Mouse (Mus musculus): Measurements from ENCODE around the gene Scaf1.

The Scaf1 gene

DNA sequence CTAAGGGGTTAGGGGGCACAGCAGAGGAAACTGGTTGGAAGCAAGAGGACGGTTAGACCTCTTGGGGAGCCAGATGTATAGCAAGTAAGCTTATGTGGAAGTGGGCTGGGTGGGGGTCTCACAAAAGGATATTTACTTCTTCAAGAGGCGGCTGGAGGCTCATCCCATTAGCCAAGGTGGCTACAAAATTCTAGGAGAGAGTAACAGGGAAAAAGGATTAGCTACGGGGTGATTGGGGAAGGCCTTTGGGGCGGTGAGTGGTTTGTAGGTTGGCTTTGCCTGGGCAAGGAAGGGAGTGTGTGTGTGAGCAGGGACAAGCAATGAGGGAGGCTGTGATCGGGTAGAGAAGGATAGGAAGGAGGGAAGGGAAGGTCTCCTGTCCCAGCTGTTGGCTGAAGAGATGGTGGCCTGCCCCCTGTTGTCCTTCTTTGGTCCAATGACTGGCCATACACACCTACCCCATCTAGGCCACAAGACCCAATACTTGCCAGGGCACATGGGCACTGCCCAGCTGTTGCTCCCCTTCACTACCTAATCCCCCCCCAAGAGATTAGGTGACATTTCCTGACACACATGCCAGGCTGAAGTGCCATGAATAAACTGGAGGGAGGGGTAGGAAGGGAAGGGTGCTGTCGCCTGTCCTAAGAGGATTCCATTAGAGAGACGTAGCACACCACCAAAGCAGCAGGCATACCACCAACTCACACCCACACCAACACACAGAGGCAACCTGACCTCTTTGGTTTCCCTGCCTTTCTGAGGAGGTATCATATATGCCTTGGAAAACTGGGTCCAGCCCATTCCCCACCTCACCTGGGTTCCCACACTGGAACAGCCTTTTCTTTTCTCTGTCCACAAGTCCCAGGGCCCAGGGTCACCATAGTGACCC is 32.0 kb downstream of the Scaf1 start:
- no peak for DNase-seq (ENCODE audit: low spot score)

GRCm38 (mm10) chr7:44983085-44983484 is 33.1 kb downstream of the Scaf1 start:
- DNase-seq (ENCODE audit: low spot score): peak; percentile 84

DNA sequence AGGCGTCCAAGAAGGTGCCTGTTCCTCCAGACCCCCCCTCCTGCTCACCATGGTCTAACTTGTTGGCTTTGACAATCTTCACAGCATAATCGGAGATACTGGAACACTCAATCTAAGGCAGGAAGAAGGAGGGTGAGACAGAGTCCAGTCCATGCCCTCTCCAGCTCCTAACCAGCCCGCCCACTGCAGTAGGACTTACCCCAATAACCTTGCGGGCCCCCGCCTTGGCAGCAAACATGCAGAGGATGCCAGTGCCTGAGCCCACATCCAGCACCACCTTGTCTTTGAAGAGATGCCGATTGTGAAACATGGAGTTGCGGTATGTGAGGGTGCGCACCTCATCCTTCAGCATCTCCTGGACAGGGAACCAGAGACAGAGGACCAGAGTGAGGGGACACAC is 34.6 kb downstream of the Scaf1 start:
- DNase-seq (ENCODE audit: low spot score): no peak

- DNase-seq (ENCODE audit: low spot score): no peak
Measured at GRCm38 (mm10) chr7:44978300-44978699, 37.9 kb downstream of the Scaf1 start.

- DNase-seq (ENCODE audit: low spot score): no peak
Measured at GRCm38 (mm10) chr7:44975117-44975419, 41.1 kb downstream of the Scaf1 start.

DNA sequence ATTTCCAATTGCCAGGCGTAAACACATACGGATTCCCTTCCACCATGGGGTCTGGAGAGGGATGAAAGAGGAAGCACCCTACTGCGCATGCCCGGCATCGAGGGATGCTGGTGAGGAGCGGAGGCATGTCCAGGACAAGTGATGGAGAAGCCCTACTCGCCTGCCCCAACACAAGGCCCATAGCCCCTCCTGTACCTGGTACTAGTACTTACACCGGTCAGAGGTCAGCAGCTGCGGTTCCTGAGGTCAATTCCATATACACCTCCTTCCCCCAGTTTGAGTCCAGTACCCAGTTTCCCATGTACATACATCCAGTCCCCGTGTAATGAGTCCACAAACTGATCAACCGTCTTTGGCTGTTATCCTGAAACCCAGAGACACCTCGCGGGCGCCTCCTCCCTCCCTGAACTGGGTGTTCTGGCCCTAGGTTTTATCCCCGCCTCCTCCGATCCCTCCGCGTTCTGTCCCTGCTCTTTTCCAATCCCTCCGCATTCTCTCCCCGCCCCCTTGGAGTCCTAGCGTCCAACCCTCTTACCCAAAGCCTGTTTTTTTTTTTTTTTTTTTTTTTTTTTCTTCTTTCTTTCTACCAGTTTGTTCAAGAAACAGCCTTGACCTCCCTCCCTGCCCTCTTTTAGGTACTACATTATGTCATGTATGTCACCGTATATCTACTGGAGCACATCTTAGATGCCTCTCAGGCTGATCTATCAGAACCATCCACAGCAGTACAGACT is 41.6 kb downstream of the Scaf1 start, which contains the start of gene Cpt1c:
Gene Cpt1c, minus strand, starts transcription at position 469 of the 734 bp plus-strand sequence.
- no peak for DNase-seq (ENCODE audit: low spot score)

- no peak for DNase-seq (ENCODE audit: low spot score)
Measured at GRCm38 (mm10) chr7:44973415-44974130, 42.6 kb downstream of the Scaf1 start.

DNA sequence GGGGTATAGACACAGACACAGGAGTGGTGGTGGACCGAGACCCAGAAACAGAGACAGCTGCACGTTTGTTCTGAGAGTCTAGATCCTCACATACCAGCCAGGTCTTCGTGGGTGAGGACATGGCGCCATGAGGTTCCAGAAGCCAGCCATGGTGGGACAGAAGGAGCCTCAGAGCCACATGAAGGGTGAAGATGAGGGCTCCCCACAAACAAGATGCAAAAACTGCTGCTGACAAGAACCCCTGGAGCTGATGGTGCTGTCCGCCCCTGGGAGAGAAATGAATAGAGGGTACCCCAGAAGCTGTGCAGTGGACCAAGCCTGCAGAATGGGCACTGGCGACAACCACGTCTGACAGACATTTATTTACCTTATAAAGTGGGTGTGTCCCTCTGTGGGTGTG is 45.0 kb downstream of the Scaf1 start:
- no peak for DNase-seq (ENCODE audit: low spot score)

GRCm38 (mm10) chr7:44970231-44970691 is 45.9 kb downstream of the Scaf1 start:
- DNase-seq (ENCODE audit: low spot score): peak; percentile 80

DNA sequence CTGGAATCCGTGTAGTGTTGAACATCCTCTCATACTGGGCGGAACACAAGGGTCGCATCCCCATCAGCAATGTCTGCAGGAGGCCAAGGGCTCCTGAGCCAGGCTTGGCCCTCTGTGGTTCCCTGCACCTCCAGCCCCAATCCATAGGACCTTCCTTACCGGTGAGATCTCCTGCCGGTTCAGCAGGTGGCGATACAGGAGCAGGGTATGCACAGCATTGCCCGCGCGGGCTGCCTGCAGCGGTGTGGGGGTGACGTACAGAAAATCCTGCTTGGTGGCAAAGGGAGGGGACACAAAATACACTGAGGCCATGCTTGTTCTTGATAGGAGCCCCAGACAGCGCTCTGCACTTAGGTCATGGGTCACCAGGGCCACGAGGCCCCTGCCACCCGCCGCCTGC is 49.5 kb downstream of the Scaf1 start:
- no peak for DNase-seq (ENCODE audit: low spot score)

GRCm38 (mm10) chr7:44965975-44966374 is 50.2 kb downstream of the Scaf1 start:
- DNase-seq (ENCODE audit: low spot score): no peak

- DNase-seq (ENCODE audit: low spot score): no peak
Measured at GRCm38 (mm10) chr7:44964990-44965389, 51.2 kb downstream of the Scaf1 start.

DNA sequence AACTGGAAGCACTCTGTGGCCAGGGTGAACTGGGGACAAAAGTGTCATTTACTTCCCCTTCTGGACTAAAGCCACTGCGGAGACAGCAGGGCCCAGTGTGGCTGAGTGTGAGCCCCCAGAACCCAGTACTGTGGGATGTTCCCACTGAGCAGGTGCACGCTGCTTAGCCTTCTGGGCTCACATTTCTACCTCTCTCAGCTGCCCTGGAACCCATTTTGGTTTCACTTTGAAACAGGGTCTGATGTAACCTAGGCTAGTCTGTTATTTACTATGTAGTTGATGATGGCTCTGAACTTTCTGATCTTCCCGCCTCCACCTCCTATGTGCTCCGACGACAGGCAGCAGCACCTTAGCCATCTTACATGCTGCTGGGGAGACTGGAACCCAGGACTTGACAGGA is 53.3 kb downstream of the Scaf1 start:
- DNase-seq (ENCODE audit: low spot score): no peak

- DNase-seq (ENCODE audit: low spot score): no peak
Measured at GRCm38 (mm10) chr7:44962337-44962736, 53.8 kb downstream of the Scaf1 start.

DNA sequence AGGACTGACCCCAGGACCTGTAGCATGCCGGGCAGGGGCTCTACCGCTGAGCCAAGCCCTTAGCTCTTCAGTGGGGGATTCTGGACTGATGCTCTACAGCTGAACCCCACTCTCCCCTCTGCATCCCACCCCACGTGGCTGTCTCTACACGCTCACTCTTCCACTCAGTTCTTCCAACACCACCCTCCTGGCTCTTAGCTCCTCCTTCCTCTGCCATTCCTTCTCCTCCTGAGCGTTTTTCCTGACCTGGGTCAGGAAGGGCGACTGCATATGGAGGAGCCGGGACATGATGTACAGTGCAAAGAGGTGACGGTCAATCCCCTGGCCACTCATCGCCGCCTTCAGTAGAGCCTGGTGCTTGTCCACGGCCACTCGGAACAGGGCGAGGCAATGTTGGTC is 55.7 kb downstream of the Scaf1 start:
- no peak for DNase-seq (ENCODE audit: low spot score)

- DNase-seq (ENCODE audit: low spot score): no peak
Measured at GRCm38 (mm10) chr7:44959874-44960511, 56.2 kb downstream of the Scaf1 start.

DNA sequence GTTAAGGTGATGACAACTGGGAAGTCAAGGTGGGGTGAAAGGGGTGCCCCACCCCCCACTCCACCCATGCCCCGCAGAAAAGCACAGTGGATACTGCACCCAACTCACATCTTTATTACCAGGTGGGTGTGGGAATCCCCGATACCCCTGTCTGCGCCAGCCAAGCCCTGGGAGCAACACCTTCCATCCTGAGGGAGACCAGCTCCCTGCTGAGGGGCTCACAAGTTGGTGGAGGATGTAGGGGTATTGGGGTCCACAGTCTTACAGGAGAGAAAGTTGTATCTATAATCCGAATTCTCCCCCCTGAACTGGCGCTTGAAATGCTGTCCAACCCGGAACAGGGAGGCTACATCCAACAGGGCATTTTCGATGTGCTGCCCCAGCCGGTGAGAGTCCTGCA is 56.9 kb downstream of the Scaf1 start:
- DNase-seq (ENCODE audit: low spot score): no peak

GRCm38 (mm10) chr7:44958208-44958607 is 58.0 kb downstream of the Scaf1 start:
- no peak for DNase-seq (ENCODE audit: low spot score)

DNA sequence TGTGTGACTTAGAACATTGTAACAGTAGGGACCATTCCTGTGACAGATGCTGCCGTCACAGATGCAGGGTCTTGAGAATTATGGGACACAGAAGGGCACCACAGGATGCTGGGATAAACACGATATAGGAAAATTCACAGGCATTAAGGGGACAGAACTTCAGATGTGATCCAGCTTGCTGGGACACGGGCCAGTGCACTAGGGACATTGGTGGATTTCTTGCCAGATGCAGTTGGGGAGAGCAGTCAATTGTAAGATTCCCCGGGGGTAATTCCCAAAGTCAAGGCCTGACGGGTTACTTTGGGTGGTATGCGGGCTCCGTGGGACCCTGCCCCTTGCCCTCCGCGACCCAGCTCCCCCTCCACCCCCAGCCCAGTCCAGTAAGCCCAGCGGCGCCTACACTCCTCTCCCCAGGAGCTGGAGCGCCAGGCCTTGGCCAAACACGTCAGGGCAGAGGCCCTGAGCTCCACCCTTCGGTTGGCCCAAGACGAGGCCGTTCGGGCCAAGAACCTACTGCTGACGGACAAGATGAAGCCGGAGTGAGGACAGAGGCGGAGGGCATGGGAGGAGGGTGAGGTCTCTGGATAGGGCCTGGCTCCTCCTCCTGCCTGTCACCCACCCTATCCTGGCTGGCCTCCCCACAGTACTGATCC is 58.9 kb downstream of the Scaf1 start:
- DNase-seq (ENCODE audit: low spot score): no peak

GRCm38 (mm10) chr7:44956266-44956665 is 59.9 kb downstream of the Scaf1 start:
- no peak for DNase-seq (ENCODE audit: low spot score)

DNA sequence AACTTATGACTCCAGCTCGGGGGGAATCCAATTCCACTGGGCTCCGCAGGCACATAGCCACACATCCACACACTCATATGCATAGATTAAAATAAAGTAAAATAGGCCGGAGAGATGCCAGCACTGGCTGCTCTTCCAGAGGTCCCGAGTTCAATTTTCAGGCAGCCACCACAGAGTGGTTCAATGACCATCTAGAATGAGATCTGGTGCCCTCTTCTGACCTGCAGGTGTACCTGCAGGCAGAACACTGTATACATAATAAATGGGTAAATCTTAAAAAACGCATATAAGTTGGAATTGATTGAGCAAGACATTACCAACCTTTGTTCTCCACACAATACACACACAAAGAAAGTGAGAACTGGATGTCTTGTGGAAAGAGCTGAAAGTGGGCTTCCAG is 60.5 kb downstream of the Scaf1 start:
- DNase-seq (ENCODE audit: low spot score): peak; percentile 39
